Mouse (Mus musculus) MEL (cell line): Measurements from ENCODE around the gene Tmem165. TPM values are rescaled to one million over a fixed set of nuclear protein-coding genes. Genes with fewer than 3 reads are reported as not detected.

Experiments
- DNase-seq: peaks from one replicate; pipeline ENCODE4 v3.0.0; 2011; ENCODE audit warnings: low read depth, low spot score
- H3K27ac ChIP-seq: 2 replicates; pipeline ENCODE4 v1.5.1; 2012; ENCODE audit warnings: low read depth, mild to moderate bottlenecking, control low read depth, low read length, moderate library complexity; ENCODE audit not compliant: control insufficient read depth
- H3K27me3 ChIP-seq, 2 experiments: fragments of 150-350 bp in 1 of 2; sonication (generic) in 1 of 2; 2 replicates each; pipeline ENCODE4 v1.6.1; 2012; ENCODE audit warnings: low read length in 2 of 2, mild to moderate bottlenecking in 2 of 2, improper control_type of control experiment in 1 of 2, moderate library complexity in 1 of 2; ENCODE audit not compliant: insufficient read depth in 2 of 2, control insufficient read depth in 1 of 2
- H3K36me3 ChIP-seq, 2 experiments: 2 replicates each; pipeline ENCODE4 v1.6.1; 2012 to 2014; ENCODE audit warnings: low read length in 2 of 2, improper control_type of control experiment in 1 of 2, inconsistent platforms in 1 of 2, mild to moderate bottlenecking in 1 of 2; ENCODE audit not compliant: insufficient read depth in 2 of 2, control insufficient read depth in 1 of 2
- H3K4me1 ChIP-seq, 2 experiments: fragments of 150-350 bp in 1 of 2; sonication (generic) in 1 of 2; 2 replicates each; pipeline ENCODE4 v1.6.1; 2012; ENCODE audit warnings: low read length in 2 of 2, improper control_type of control experiment in 1 of 2, mild to moderate bottlenecking in 1 of 2; ENCODE audit not compliant: insufficient read depth in 2 of 2, control insufficient read depth in 1 of 2
- H3K4me3 ChIP-seq, 2 experiments: fragments of 150-350 bp in 1 of 2; sonication (generic) in 1 of 2; 2 replicates each; pipeline ENCODE4 v1.5.1; 2012; ENCODE audit warnings: low read depth in 2 of 2, low read length in 2 of 2, mild to moderate bottlenecking in 2 of 2, moderate library complexity in 2 of 2, control low read depth in 1 of 2, improper control_type of control experiment in 1 of 2; ENCODE audit not compliant: control insufficient read depth in 1 of 2, insufficient read depth in 1 of 2
- H3K79me2 ChIP-seq: 2 replicates; pipeline ENCODE4 v1.6.1; 2012; ENCODE audit warnings: mild to moderate bottlenecking, low read length, moderate library complexity; ENCODE audit not compliant: control insufficient read depth, poor library complexity, insufficient read depth
- H3K9ac ChIP-seq: 2 replicates; pipeline ENCODE4 v1.6.1; 2012; ENCODE audit warnings: low read depth, mild to moderate bottlenecking, control low read depth, low read length, moderate library complexity; ENCODE audit not compliant: control insufficient read depth, poor library complexity, severe bottlenecking
- H3K9me3 ChIP-seq: fragments of 150-350 bp; sonication (generic); replicated peaks from 2 replicates; pipeline ENCODE4 v1.6.1; 2012; ENCODE audit warnings: mild to moderate bottlenecking, low read length, improper control_type of control experiment, moderate library complexity; ENCODE audit not compliant: insufficient read depth
- BHLHE40 ChIP-seq: IDR thresholded peaks from 2 replicates; pipeline ENCODE4 v1.6.1; 2012; ENCODE audit warnings: low read depth, mild to moderate bottlenecking, inconsistent platforms, low read length, improper control_type of control experiment, borderline replicate concordance
- CHD2 ChIP-seq: IDR thresholded peaks from 2 replicates; pipeline ENCODE4 v1.6.1; 2011; ENCODE audit warnings: low read length, improper control_type of control experiment
- CTCF ChIP-seq, 3 experiments: IDR thresholded peaks in 2 of 3; conservative IDR thresholded peaks in 1 of 3; 2 replicates each; pipeline ENCODE4 v1.5.1; 2011 to 2012; ENCODE audit warnings: low read length in 3 of 3, low read depth in 2 of 3, mild to moderate bottlenecking in 2 of 3, improper control_type of control experiment in 1 of 3, inconsistent platforms in 1 of 3, mixed read lengths in 1 of 3, moderate library complexity in 1 of 3; ENCODE audit not compliant: control insufficient read depth in 1 of 3, insufficient read depth in 1 of 3, poor library complexity in 1 of 3, severe bottlenecking in 1 of 3
- ELF1 ChIP-seq: IDR thresholded peaks from 2 replicates; pipeline ENCODE4 v1.6.1; 2014; ENCODE audit warnings: low read depth, mild to moderate bottlenecking, inconsistent platforms, low read length, improper control_type of control experiment, moderate library complexity
- EP300 ChIP-seq, 2 experiments: IDR thresholded peaks; 2 replicates each; pipeline ENCODE4 v1.6.1; 2011; ENCODE audit warnings: improper control_type of control experiment in 2 of 2, low read length in 2 of 2, low read depth in 1 of 2, mild to moderate bottlenecking in 1 of 2
- ETS1 ChIP-seq: IDR thresholded peaks from 2 replicates; pipeline ENCODE4 v1.6.1; 2012; ENCODE audit warnings: low read depth, mild to moderate bottlenecking, inconsistent platforms, low read length, improper control_type of control experiment, moderate library complexity
- GABPA ChIP-seq: IDR thresholded peaks from 2 replicates; pipeline ENCODE4 v1.6.1; 2012; ENCODE audit warnings: low read depth, mild to moderate bottlenecking, inconsistent platforms, low read length, improper control_type of control experiment, moderate library complexity
- GATA1 ChIP-seq: IDR thresholded peaks from 2 replicates; pipeline ENCODE4 v1.6.1; 2011; ENCODE audit warnings: low read depth, low read length, improper control_type of control experiment
- HCFC1 ChIP-seq: IDR thresholded peaks from 2 replicates; pipeline ENCODE4 v1.6.1; 2012; ENCODE audit warnings: low read depth, mild to moderate bottlenecking, inconsistent platforms, low read length, improper control_type of control experiment, moderate library complexity
- JUND ChIP-seq: IDR thresholded peaks from 2 replicates; pipeline ENCODE4 v1.6.1; 2011; ENCODE audit warnings: low read depth, mild to moderate bottlenecking, improper control_type of control experiment, low read length
- KAT2A ChIP-seq: conservative IDR thresholded peaks from 2 replicates; pipeline ENCODE4 v1.6.1; 2012; ENCODE audit warnings: low read depth, low read length, improper control_type of control experiment, inconsistent platforms
- MAFK ChIP-seq: IDR thresholded peaks from 2 replicates; pipeline ENCODE4 v1.6.1; 2011; ENCODE audit warnings: low read depth, mild to moderate bottlenecking, low read length, improper control_type of control experiment, borderline replicate concordance
- MAX ChIP-seq: IDR thresholded peaks from 2 replicates; pipeline ENCODE4 v1.6.1; 2011; ENCODE audit warnings: low read length, improper control_type of control experiment
- MAZ ChIP-seq: IDR thresholded peaks from 2 replicates; pipeline ENCODE4 v1.6.1; 2012; ENCODE audit warnings: low read depth, mild to moderate bottlenecking, inconsistent platforms, low read length, improper control_type of control experiment
- MEF2A ChIP-seq: IDR thresholded peaks from 2 replicates; pipeline ENCODE4 v1.6.1; 2014; ENCODE audit warnings: low read depth, mild to moderate bottlenecking, inconsistent platforms, low read length, improper control_type of control experiment; ENCODE audit not compliant: poor library complexity, insufficient replicate concordance, severe bottlenecking; ENCODE audit errors: extremely low read depth
- MXI1 ChIP-seq: IDR thresholded peaks from 2 replicates; pipeline ENCODE4 v1.6.1; 2011; ENCODE audit warnings: mild to moderate bottlenecking, low read depth, low read length, improper control_type of control experiment
- MYB ChIP-seq: IDR thresholded peaks from 2 replicates; pipeline ENCODE4 v1.6.1; 2011; ENCODE audit warnings: mild to moderate bottlenecking, low read depth, low read length, improper control_type of control experiment
- NRF1 ChIP-seq: IDR thresholded peaks from 2 replicates; pipeline ENCODE4 v1.6.1; 2014; ENCODE audit warnings: low read depth, mild to moderate bottlenecking, inconsistent platforms, low read length, improper control_type of control experiment, moderate library complexity; ENCODE audit not compliant: poor library complexity, insufficient read depth, severe bottlenecking
- POLR2A ChIP-seq, 2 experiments: IDR thresholded peaks; 2 replicates each; pipeline ENCODE4 v1.6.1; 2011 to 2012; ENCODE audit warnings: low read length in 2 of 2, mild to moderate bottlenecking in 2 of 2, control low read depth in 1 of 2, improper control_type of control experiment in 1 of 2, low read depth in 1 of 2, moderate library complexity in 1 of 2; ENCODE audit not compliant: control insufficient read depth in 1 of 2, insufficient read depth in 1 of 2, poor library complexity in 1 of 2
- POLR2AphosphoS5 ChIP-seq: IDR thresholded peaks from 2 replicates; pipeline ENCODE4 v1.6.1; 2012; ENCODE audit warnings: low read depth, borderline replicate concordance, mild to moderate bottlenecking, inconsistent platforms, low read length, moderate library complexity, mixed read lengths
- RCOR1 ChIP-seq: IDR thresholded peaks from 2 replicates; pipeline ENCODE4 v1.6.1; 2012; ENCODE audit warnings: low read depth, mild to moderate bottlenecking, inconsistent platforms, low read length, improper control_type of control experiment
- SMC3 ChIP-seq: IDR thresholded peaks from 2 replicates; pipeline ENCODE4 v1.6.1; 2011; ENCODE audit warnings: low read depth, low read length, improper control_type of control experiment
- TAL1 ChIP-seq: IDR thresholded peaks from 2 replicates; pipeline ENCODE4 v1.6.1; 2012; ENCODE audit warnings: mild to moderate bottlenecking, inconsistent platforms, low read length, moderate library complexity, mixed read lengths
- TBP ChIP-seq: IDR thresholded peaks from 2 replicates; pipeline ENCODE4 v1.8.0; 2011; ENCODE audit warnings: low read depth, low read length, improper control_type of control experiment
- TCF12 ChIP-seq: IDR thresholded peaks from 2 replicates; pipeline ENCODE4 v1.6.1; 2014; ENCODE audit warnings: low read depth, mild to moderate bottlenecking, inconsistent platforms, low read length, improper control_type of control experiment, moderate library complexity
- USF1 ChIP-seq: IDR thresholded peaks from 2 replicates; pipeline ENCODE4 v1.6.1; 2014; ENCODE audit warnings: low read depth, mild to moderate bottlenecking, inconsistent platforms, low read length, improper control_type of control experiment, moderate library complexity
- USF2 ChIP-seq, 2 experiments: IDR thresholded peaks; 2 replicates each; pipeline ENCODE4 v1.6.1; 2011 to 2012; ENCODE audit warnings: improper control_type of control experiment in 2 of 2, low read length in 2 of 2, borderline replicate concordance in 1 of 2, inconsistent platforms in 1 of 2, low read depth in 1 of 2, mild to moderate bottlenecking in 1 of 2; ENCODE audit not compliant: insufficient read depth in 1 of 2
- ZC3H11A ChIP-seq: IDR thresholded peaks from 2 replicates; pipeline ENCODE4 v1.6.1; 2012; ENCODE audit warnings: low read depth, mild to moderate bottlenecking, inconsistent platforms, low read length, improper control_type of control experiment
- ZMIZ1 ChIP-seq: IDR thresholded peaks from 2 replicates; pipeline ENCODE4 v1.6.1; 2012; ENCODE audit warnings: low read depth, mild to moderate bottlenecking, inconsistent platforms, low read length, improper control_type of control experiment, moderate library complexity
- ZNF384 ChIP-seq: IDR thresholded peaks from 2 replicates; pipeline ENCODE4 v1.6.1; 2012; ENCODE audit warnings: low read depth, mild to moderate bottlenecking, inconsistent platforms, low read length, improper control_type of control experiment
- polyA plus RNA-seq, 2 experiments: library from polyadenylated mRNA; stranded (reverse) in 1 of 2; unstranded in 1 of 2; fragments of >175 nt in 1 of 2; fragments of >200 nt in 1 of 2; gene quantifications; 2 replicates each; pipeline versions ENCODE4 v1.2.1 to v1.2.4; 2012; ENCODE audit warnings: low replicate concordance in 2 of 2, low read depth in 1 of 2; ENCODE audit not compliant: insufficient read length in 2 of 2, insufficient read depth in 1 of 2, missing spikeins in 1 of 2
- total RNA-seq: library from RNA; depleted of rRNA; stranded (reverse); fragments of 300-350 nt; gene quantifications from 2 replicates; pipeline ENCODE4 v1.2.3, GENCODE M21; 2012

Tmem165 gene
- total and polyA plus RNA-seq, 3 experiments: 66.5 to 154 (median 73.0) TPM

GRCm38 (mm10) chr5:76193075-76193474, 9.4 kb downstream of the Tmem165 start (continued):
- TF ChIP-seq BHLHE40: no peak
- TF ChIP-seq ZC3H11A: no peak
- no peak for TF ChIP-seq MYB

GRCm38 (mm10) chr5:76194377-76194945, 10.8 kb downstream of the Tmem165 start:
- H3K9me3 ChIP-seq: no peaks in the 10 kb centered on the region
- peaks cover 18 to 34% of the 10 kb centered on the region in 2 experiments for H3K4me1 ChIP-seq
- no peaks in the 10 kb centered on the region for H3K27me3 ChIP-seq
- H3K27ac ChIP-seq: peak overlapping the region; percentile 40
- TF ChIP-seq TBP (no peak), POLR2AphosphoS5 (no peak), MAZ (no peak), RCOR1 (no peak; the same call in 1 of the 2 replicates), MXI1 (no peak), MAX (no peak), TCF12 (peak; percentile 83), BHLHE40 (no peak), CTCF (IDR thresholded peaks at IDR 0.05 in 2 of 3, conservative IDR thresholded peaks at IDR 0.05 in 1 of 3; ENCODE audit: control insufficient read depth in 1 of 3, insufficient read depth in 1 of 3, low read depth in 2 of 3, low read length in 3 of 3, poor library complexity in 1 of 3, severe bottlenecking in 1 of 3) (no peak), SMC3 (no peak), USF2 (IDR thresholded peaks at IDR 0.05; ENCODE audit: borderline replicate concordance in 1 of 2, insufficient read depth in 1 of 2, low read depth in 1 of 2, low read length in 2 of 2) (no peak), MEF2A (peak; percentile 99), USF1 (no peak), KAT2A (no peak), MAFK (no peak), GATA1 (peak; percentile 88), ZNF384 (peak; percentile 65; the same call in 1 of the 2 replicates), GABPA (no peak), CHD2 (no peak), HCFC1 (no peak), ZC3H11A (no peak), JUND (no peak), MYB (no peak), ETS1 (peak; percentile 74), TAL1 (peak; percentile 23), POLR2A (IDR thresholded peaks at IDR 0.05; ENCODE audit: control insufficient read depth in 1 of 2, insufficient read depth in 1 of 2, low read depth in 1 of 2, low read length in 2 of 2, poor library complexity in 1 of 2) (no peak), ZMIZ1 (no peak), ELF1 (no peak), NRF1 (no peak), EP300 (IDR thresholded peaks at IDR 0.05; ENCODE audit: low read depth in 1 of 2, low read length in 2 of 2) (peak; percentile 78 to 80)
- H3K9ac ChIP-seq: no peak overlapping the region
- peaks cover 8 to 50% of the 10 kb centered on the region in 2 experiments for H3K36me3 ChIP-seq
- peak; percentile 66 for DNase-seq
- peaks cover 23% of the 10 kb centered on the region for H3K79me2 ChIP-seq
- H3K4me3 ChIP-seq: peak overlapping the region in 1 of 2 experiments; percentile 11; a peak in 1 of 4 replicates
